ENCODE assay signal across 8 mouse cellular contexts in genomic region chr17:27057517-27058055, GRCm38 (mm10). TPM values are rescaled to one million over a fixed set of nuclear protein-coding genes. Genes with fewer than 3 reads are reported as not detected.
A peak's percentile ranks its signal among the peaks of the same experiment; 100 is the strongest.
DNase-seq lines count a peak whose midpoint lies in the region; ATAC-seq and TF ChIP-seq lines count a peak whose summit lies in the region.

No protein-coding gene starts in this region.

- peak overlapping the region; percentile 93 for H3K27ac ChIP-seq in spleen, adult 2 months (ENCODE audit: insufficient read depth, low read length)
- peak overlapping the region; percentile 82 for H3K27ac ChIP-seq in limb, embryonic 12.5 days
- H3K27ac ChIP-seq in stomach, embryonic 15.5 days: peak overlapping the region; percentile 95

- H3K4me3 ChIP-seq in spleen, adult 2 months (ENCODE audit: extremely low read depth, insufficient read depth, insufficient read length): peak overlapping the region; percentile 66
- H3K4me3 ChIP-seq in limb, embryonic 12.5 days (replicated peaks): peak overlapping the region; percentile 65
- H3K4me3 ChIP-seq in stomach, embryonic 15.5 days (replicated peaks): peak overlapping the region; percentile 68

- no peak for TF ChIP-seq CTCF in spleen, adult 2 months (IDR thresholded peaks at IDR 0.05; ENCODE audit: extremely low read depth, insufficient read depth, insufficient read length, insufficient replicate concordance)

- peak overlapping the region; percentile 89 for H3K4me2 ChIP-seq in limb, embryonic 12.5 days
- H3K4me2 ChIP-seq in stomach, embryonic 15.5 days: peak overlapping the region; percentile 97

- peaks cover 4% of the 10 kb centered on the region; the same call in 1 of the 2 replicates for H3K9me3 ChIP-seq in limb, embryonic 12.5 days
- no peaks in the 10 kb centered on the region for H3K9me3 ChIP-seq in stomach, embryonic 15.5 days

- H3K36me3 ChIP-seq in spleen, adult 2 months (ENCODE audit: control insufficient read depth, insufficient read depth, low read length): no peaks in the 10 kb centered on the region
- H3K36me3 ChIP-seq in limb, embryonic 12.5 days: no peaks in the 10 kb centered on the region; the same call in 1 of the 2 replicates
- H3K36me3 ChIP-seq in stomach, embryonic 15.5 days: no peaks in the 10 kb centered on the region

- DNase-seq in cerebellum, adult 18-20 months: no peak
- DNase-seq in spleen, adult 2 months (ENCODE audit: low read depth in 1 of 2, low spot score in 2 of 2): peak in 1 of 2 experiments; percentile 51
- no peak for DNase-seq in spleen, postnatal 4 days (ENCODE audit: low spot score in 2 of 2)
- DNase-seq in adrenal gland, adult 2 months: no peak
- DNase-seq in gastrocnemius, postnatal 10 days: no peak

- peak; percentile 17; the same call in 1 of the 2 replicates for ATAC-seq in cerebellum, adult (ENCODE audit: insufficient number of reproducible peaks, low FRiP score, low TSS enrichment)
- no peak; the same call in 1 of the 2 replicates for ATAC-seq in limb, embryonic 12.5 days (ENCODE audit: insufficient number of reproducible peaks, insufficient read depth, low FRiP score, low TSS enrichment, low read depth)
- ATAC-seq in stomach, embryonic 15.5 days (ENCODE audit: insufficient read depth, low FRiP score, low read depth): no peak

- H3K4me1 ChIP-seq in spleen, adult 2 months (ENCODE audit: control insufficient read depth, insufficient read depth, insufficient read length): peaks cover 28% of the 10 kb centered on the region; the same call in 1 of the 2 replicates
- peaks cover 38% of the 10 kb centered on the region for H3K4me1 ChIP-seq in limb, embryonic 12.5 days (replicated peaks)
- peaks cover 21% of the 10 kb centered on the region; the same call in 1 of the 2 replicates for H3K4me1 ChIP-seq in stomach, embryonic 15.5 days

- WGBS in spleen, adult 2 months: 1% methylated on average over 24 of the region's 24 CpGs
- under 1% methylated on average over 24 of the region's 24 CpGs for WGBS in limb, embryonic 12.5 days
- 3% methylated on average over 24 of the region's 24 CpGs for WGBS in stomach, embryonic 15.5 days

- peak; percentile 29; the same call in 1 of the 2 replicates for TF ChIP-seq POLR2A in spleen, adult 2 months (IDR thresholded peaks at IDR 0.05; ENCODE audit: low read depth, low read length)

- peak overlapping the region; percentile 61 for H3K9ac ChIP-seq in limb, embryonic 12.5 days (replicated peaks)
- peak overlapping the region; percentile 62 for H3K9ac ChIP-seq in stomach, embryonic 15.5 days

- H3K27me3 ChIP-seq in spleen, adult 2 months (ENCODE audit: control insufficient read depth, insufficient read depth, low read length): no peaks in the 10 kb centered on the region
- peaks cover 20% of the 10 kb centered on the region for H3K27me3 ChIP-seq in limb, embryonic 12.5 days
- H3K27me3 ChIP-seq in stomach, embryonic 15.5 days (replicated peaks): no peaks in the 10 kb centered on the region

RNA-seq across cellular contexts. Expression of gene Itpr3, which starts 0.5 kb away (rescaled TPM):
- 50.9 and 61.4 TPM in 2 replicates for polyA plus RNA-seq in spleen, adult 2 months (2012; rRNA removed)
- polyA plus RNA-seq in limb, embryonic 12.5 days (2016; fragmentation: Nextera tagmentation; extraction: Ambion mirVana): 4.3 and 5.2 TPM in 2 replicates
- 10.8 and 12.3 TPM in 2 replicates for polyA plus RNA-seq in stomach, embryonic 15.5 days (2015; fragmentation: Nextera tagmentation; extraction: Ambion mirVana)
- total RNA-seq in adrenal gland, adult 2 months (2021): 1 to 10 TPM; 5.0 to 6.7 TPM
- 6.0 and 6.9 TPM in 2 replicates for polyA plus RNA-seq in adrenal gland, adult 2 months (2012; rRNA removed)
- total RNA-seq in gastrocnemius, postnatal 10 days (2021): 1 to 10 TPM; 6.3 to 7.2 TPM

RNA-seq across cellular contexts. Expression of gene Bak1, which starts 28.8 kb away (rescaled TPM):
- 50.3 and 67.8 TPM in 2 replicates for polyA plus RNA-seq in spleen, adult 2 months (2012; rRNA removed)
- 3.5 and 5.3 TPM in 2 replicates for polyA plus RNA-seq in limb, embryonic 12.5 days (2016; fragmentation: Nextera tagmentation; extraction: Ambion mirVana)
- polyA plus RNA-seq in stomach, embryonic 15.5 days (2015; fragmentation: Nextera tagmentation; extraction: Ambion mirVana): 4.6 and 5.7 TPM in 2 replicates
- 10 to 100 TPM; 35.0 to 41.6 TPM for total RNA-seq in adrenal gland, adult 2 months (2021)
- polyA plus RNA-seq in adrenal gland, adult 2 months (2012; rRNA removed): 45.3 and 57.4 TPM in 2 replicates
- total RNA-seq in gastrocnemius, postnatal 10 days (2021): 10 to 100 TPM; 26.5 to 30.5 TPM
